Mouse (Mus musculus): ENCODE measurements at regions not wholly inside any gene's neighbourhood (a gene's known extent, or its start where the extent isn't known, plus 50 kb on each side); places are given as distances from the start of the nearest gene placed in this dataset.

GRCm38 (mm10) chr2:50853538-50854244 lies 295.2 kb downstream of the Rnd3 start:
- H3K36me3 ChIP-seq (ENCODE audit: control insufficient read depth, insufficient read depth, low read length), result no peaks in the 10 kb centered on the region
- no peak overlapping the region for H3K27ac ChIP-seq (ENCODE audit: low read length)
- H3K9me3 ChIP-seq (ENCODE audit: control insufficient read depth, low read depth, low read length), result no peaks in the 10 kb centered on the region
- H3K9ac ChIP-seq (replicated peaks; ENCODE audit: low read depth, low read length), result no peak overlapping the region
- no peaks in the 10 kb centered on the region for H3K27me3 ChIP-seq (ENCODE audit: control insufficient read depth, insufficient read depth, low read length)
- H3K4me3 ChIP-seq (ENCODE audit: low read depth, low read length), result no peak overlapping the region
- no peak for ATAC-seq (ENCODE audit: insufficient number of reproducible peaks, insufficient read depth, low FRiP score, low read depth)
- no peaks in the 10 kb centered on the region for H3K4me1 ChIP-seq (ENCODE audit: control insufficient read depth, insufficient read depth, low read length)
- no peak overlapping the region for H3K4me2 ChIP-seq (replicated peaks; ENCODE audit: low read depth, low read length)
- 74% methylated on average over 8 of the region's 8 CpGs for WGBS

- no peaks in the 10 kb centered on the region for H3K27me3 ChIP-seq (ENCODE audit: control insufficient read depth, insufficient read depth, low read length)
- ATAC-seq (ENCODE audit: insufficient number of reproducible peaks, insufficient read depth, low FRiP score, low read depth), result no peak
- no peaks in the 10 kb centered on the region for H3K36me3 ChIP-seq (ENCODE audit: control insufficient read depth, insufficient read depth, low read length)
- no peak overlapping the region for H3K27ac ChIP-seq (ENCODE audit: low read length)
- no peak overlapping the region for H3K9ac ChIP-seq (replicated peaks; ENCODE audit: low read depth, low read length)
- H3K4me1 ChIP-seq (ENCODE audit: control insufficient read depth, insufficient read depth, low read length), result no peaks in the 10 kb centered on the region
- no peak overlapping the region for H3K4me3 ChIP-seq (ENCODE audit: low read depth, low read length)
- H3K4me2 ChIP-seq (replicated peaks; ENCODE audit: low read depth, low read length), result no peak overlapping the region
- H3K9me3 ChIP-seq (ENCODE audit: control insufficient read depth, low read depth, low read length), result no peaks in the 10 kb centered on the region
- WGBS, result 81% methylated on average over 2 of the region's 2 CpGs
These were observed 296.4 kb downstream of the Rnd3 start for GRCm38 (mm10) chr2:50852413-50852919.

- H3K4me1 ChIP-seq (ENCODE audit: control insufficient read depth, insufficient read depth, low read length), result no peaks in the 10 kb centered on the region
- WGBS, result 19% methylated on average over 3 of the region's 3 CpGs
- H3K9ac ChIP-seq (replicated peaks; ENCODE audit: low read depth, low read length), result no peak overlapping the region
- no peaks in the 10 kb centered on the region for H3K9me3 ChIP-seq (ENCODE audit: control insufficient read depth, low read depth, low read length)
- H3K27ac ChIP-seq (ENCODE audit: low read length), result no peak overlapping the region
- H3K27me3 ChIP-seq (ENCODE audit: control insufficient read depth, insufficient read depth, low read length), result no peaks in the 10 kb centered on the region
- H3K4me3 ChIP-seq (ENCODE audit: low read depth, low read length), result no peak overlapping the region
- H3K4me2 ChIP-seq (replicated peaks; ENCODE audit: low read depth, low read length), result no peak overlapping the region
- H3K36me3 ChIP-seq (ENCODE audit: control insufficient read depth, insufficient read depth, low read length), result no peaks in the 10 kb centered on the region
- peak; percentile 77; the same call in 1 of the 2 replicates for ATAC-seq (ENCODE audit: insufficient number of reproducible peaks, insufficient read depth, low FRiP score, low read depth)
These were observed 298.8 kb downstream of the Rnd3 start for GRCm38 (mm10) chr2:50850071-50850470.

- no peaks in the 10 kb centered on the region for H3K9me3 ChIP-seq (ENCODE audit: control insufficient read depth, low read depth, low read length)
- WGBS, result 84% methylated on average over 2 of the region's 2 CpGs
- no peak for ATAC-seq (ENCODE audit: insufficient number of reproducible peaks, insufficient read depth, low FRiP score, low read depth)
- H3K4me3 ChIP-seq (ENCODE audit: low read depth, low read length), result no peak overlapping the region
- H3K27me3 ChIP-seq (ENCODE audit: control insufficient read depth, insufficient read depth, low read length), result no peaks in the 10 kb centered on the region
- no peak overlapping the region for H3K27ac ChIP-seq (ENCODE audit: low read length)
- H3K36me3 ChIP-seq (ENCODE audit: control insufficient read depth, insufficient read depth, low read length), result no peaks in the 10 kb centered on the region
- H3K4me2 ChIP-seq (replicated peaks; ENCODE audit: low read depth, low read length), result no peak overlapping the region
- no peak overlapping the region for H3K9ac ChIP-seq (replicated peaks; ENCODE audit: low read depth, low read length)
- no peaks in the 10 kb centered on the region for H3K4me1 ChIP-seq (ENCODE audit: control insufficient read depth, insufficient read depth, low read length)
These were observed 307.0 kb downstream of the Rnd3 start for GRCm38 (mm10) chr2:50841881-50842280.

- Histone ChIP-seq H3K9ac (replicated peaks; ENCODE audit: low read depth, low read length) (no peak overlapping the region), H3K36me3 (ENCODE audit: control insufficient read depth, insufficient read depth, low read length) (no peaks in the 10 kb centered on the region), H3K9me3 (ENCODE audit: control insufficient read depth, low read depth, low read length) (no peaks in the 10 kb centered on the region), H3K27ac (ENCODE audit: low read length) (no peak overlapping the region), H3K4me1 (ENCODE audit: control insufficient read depth, insufficient read depth, low read length) (no peaks in the 10 kb centered on the region), H3K27me3 (ENCODE audit: control insufficient read depth, insufficient read depth, low read length) (no peaks in the 10 kb centered on the region), H3K4me2 (replicated peaks; ENCODE audit: low read depth, low read length) (no peak overlapping the region), H3K4me3 (ENCODE audit: low read depth, low read length) (no peak overlapping the region)
- ATAC-seq (ENCODE audit: insufficient number of reproducible peaks, insufficient read depth, low FRiP score, low read depth), result no peak
- WGBS, result 47% methylated on average over 6 of the region's 6 CpGs
These were observed 313.2 kb downstream of the Rnd3 start for GRCm38 (mm10) chr2:50835511-50836320.

GRCm38 (mm10) chr2:50833791-50834190 lies 315.1 kb downstream of the Rnd3 start:
- no peak overlapping the region for H3K4me2 ChIP-seq (replicated peaks; ENCODE audit: low read depth, low read length)
- no peak overlapping the region for H3K9ac ChIP-seq (replicated peaks; ENCODE audit: low read depth, low read length)
- no peak for ATAC-seq (ENCODE audit: insufficient number of reproducible peaks, insufficient read depth, low FRiP score, low read depth)
- H3K4me3 ChIP-seq (ENCODE audit: low read depth, low read length), result no peak overlapping the region
- H3K27ac ChIP-seq (ENCODE audit: low read length), result no peak overlapping the region
- no peaks in the 10 kb centered on the region for H3K9me3 ChIP-seq (ENCODE audit: control insufficient read depth, low read depth, low read length)
- H3K36me3 ChIP-seq (ENCODE audit: control insufficient read depth, insufficient read depth, low read length), result no peaks in the 10 kb centered on the region
- 92% methylated on average over 5 of the region's 5 CpGs for WGBS
- no peaks in the 10 kb centered on the region for H3K27me3 ChIP-seq (ENCODE audit: control insufficient read depth, insufficient read depth, low read length)
- H3K4me1 ChIP-seq (ENCODE audit: control insufficient read depth, insufficient read depth, low read length), result no peaks in the 10 kb centered on the region

GRCm38 (mm10) chr2:50832471-50832870 lies 316.4 kb downstream of the Rnd3 start:
- H3K4me1 ChIP-seq (ENCODE audit: control insufficient read depth, insufficient read depth, low read length), result no peaks in the 10 kb centered on the region
- no peak overlapping the region for H3K9ac ChIP-seq (replicated peaks; ENCODE audit: low read depth, low read length)
- no peak overlapping the region for H3K27ac ChIP-seq (ENCODE audit: low read length)
- no peak overlapping the region for H3K4me3 ChIP-seq (ENCODE audit: low read depth, low read length)
- no peaks in the 10 kb centered on the region for H3K9me3 ChIP-seq (ENCODE audit: control insufficient read depth, low read depth, low read length)
- H3K27me3 ChIP-seq (ENCODE audit: control insufficient read depth, insufficient read depth, low read length), result no peaks in the 10 kb centered on the region
- no peak overlapping the region for H3K4me2 ChIP-seq (replicated peaks; ENCODE audit: low read depth, low read length)
- 79% methylated on average over 4 of the region's 4 CpGs for WGBS
- no peak for ATAC-seq (ENCODE audit: insufficient number of reproducible peaks, insufficient read depth, low FRiP score, low read depth)
- no peaks in the 10 kb centered on the region for H3K36me3 ChIP-seq (ENCODE audit: control insufficient read depth, insufficient read depth, low read length)

GRCm38 (mm10) chr2:50830056-50830720 lies 318.7 kb downstream of the Rnd3 start:
- H3K4me1 ChIP-seq (ENCODE audit: control insufficient read depth, insufficient read depth, low read length), result no peaks in the 10 kb centered on the region
- H3K36me3 ChIP-seq (ENCODE audit: control insufficient read depth, insufficient read depth, low read length), result no peaks in the 10 kb centered on the region
- no peak overlapping the region for H3K4me2 ChIP-seq (replicated peaks; ENCODE audit: low read depth, low read length)
- H3K27ac ChIP-seq (ENCODE audit: low read length), result no peak overlapping the region
- ATAC-seq (ENCODE audit: insufficient number of reproducible peaks, insufficient read depth, low FRiP score, low read depth), result no peak
- H3K9ac ChIP-seq (replicated peaks; ENCODE audit: low read depth, low read length), result no peak overlapping the region
- 61% methylated on average over 5 of the region's 5 CpGs for WGBS
- H3K9me3 ChIP-seq (ENCODE audit: control insufficient read depth, low read depth, low read length), result no peaks in the 10 kb centered on the region
- H3K4me3 ChIP-seq (ENCODE audit: low read depth, low read length), result no peak overlapping the region
- H3K27me3 ChIP-seq (ENCODE audit: control insufficient read depth, insufficient read depth, low read length), result no peaks in the 10 kb centered on the region
